Mouse (Mus musculus): ENCODE measurements around the gene Lxn. TPM values are rescaled to one million over a fixed set of nuclear protein-coding genes. Genes with fewer than 3 reads are reported as not detected.
A peak's percentile ranks its signal among the peaks of the same experiment; 100 is the strongest.

Gene Lxn
- total RNA-seq, 1 experiment = 6.3 TPM

GRCm38 (mm10) chr3:67429999-67430380, 33.7 kb downstream of the Lxn start, which contains the start of gene Gfm1:
Gene Gfm1 (plus strand): TSS chr3:67430096.
- Histone ChIP-seq H3K9me3 (ENCODE audit: control insufficient read depth, insufficient read depth, low read depth, low read length) (no peaks in the 10 kb centered on the region; the same call in 1 of the 2 replicates), H3K36me3 (ENCODE audit: control insufficient read depth, insufficient read depth, low read length, poor library complexity, severe bottlenecking) (peaks cover 11% of the 10 kb centered on the region; the same call in 1 of the 2 replicates), H3K27ac (ENCODE audit: insufficient read depth, low read depth, low read length, poor library complexity, severe bottlenecking) (no peak within 1 kb of the TSS), H3K9ac (ENCODE audit: insufficient read depth, low read depth, low read length, poor library complexity, severe bottlenecking) (peak within 1 kb of the TSS; percentile 89), H3K4me3 (ENCODE audit: insufficient read depth in 1 of 2, low read depth in 1 of 2, low read length in 2 of 2, poor library complexity in 1 of 2, severe bottlenecking in 1 of 2) (peak within 1 kb of the TSS; percentile 82 to 83), H3K4me1 (ENCODE audit: control insufficient read depth in 2 of 2, insufficient read depth in 2 of 2, low read length in 2 of 2, poor library complexity in 1 of 2) (peaks cover 0 to 2% of the 10 kb centered on the region in 2 experiments; a peak in 1 of 4 replicates)
- TF ChIP-seq ZNF384 (IDR thresholded peaks at IDR 0.05; ENCODE audit: low read depth, low read length) = 0 out of 2 replicates have a peak, but pooled peaks have one; percentile 10
- TF ChIP-seq ZC3H11A (IDR thresholded peaks at IDR 0.05; ENCODE audit: borderline replicate concordance, low read depth, low read length) = no peak
- TF ChIP-seq MAFK (IDR thresholded peaks at IDR 0.05; ENCODE audit: insufficient read depth, low read depth, low read length) = no peak
- 0 out of 2 replicates have a peak, but pooled peaks have one; percentile 46 for TF ChIP-seq HCFC1 (IDR thresholded peaks at IDR 0.05; ENCODE audit: borderline replicate concordance, insufficient read depth, low read length)
- in situ Hi-C loops (cut with MboI; ENCODE audit: low sequenced_read_pairs in 2 of 2, unreplicated experiment in 2 of 2) = no loop called here
- peak; percentile 86 for DNase-seq (ENCODE audit: low read depth, low spot score)

GRCm38 (mm10) chr3:67429338-67429998, 34.3 kb downstream of the Lxn start:
- peaks cover 9% of the 10 kb centered on the region; the same call in 1 of the 2 replicates for H3K36me3 ChIP-seq (ENCODE audit: control insufficient read depth, insufficient read depth, low read length, poor library complexity, severe bottlenecking)
- peak overlapping the region in 1 of 2 experiments; percentile 83; a peak in 2 of 4 replicates for H3K4me3 ChIP-seq (ENCODE audit: insufficient read depth in 1 of 2, low read depth in 1 of 2, low read length in 2 of 2, poor library complexity in 1 of 2, severe bottlenecking in 1 of 2)
- in situ Hi-C loops (cut with MboI; ENCODE audit: low sequenced_read_pairs in 2 of 2, unreplicated experiment in 2 of 2) = no loop called here
- H3K9me3 ChIP-seq (ENCODE audit: control insufficient read depth, insufficient read depth, low read depth, low read length) = no peaks in the 10 kb centered on the region; the same call in 1 of the 2 replicates
- TF ChIP-seq CHD2 (IDR thresholded peaks at IDR 0.05; ENCODE audit: low read depth, low read length) = no peak
- TF ChIP-seq MAFK (IDR thresholded peaks at IDR 0.05; ENCODE audit: insufficient read depth, low read depth, low read length) = 0 out of 2 replicates have a peak, but pooled peaks have one; percentile 29
- H3K4me1 ChIP-seq (ENCODE audit: control insufficient read depth in 2 of 2, insufficient read depth in 2 of 2, low read length in 2 of 2, poor library complexity in 1 of 2) = peaks cover 0 to 2% of the 10 kb centered on the region in 2 experiments; a peak in 1 of 4 replicates
- no peak overlapping the region for H3K27ac ChIP-seq (ENCODE audit: insufficient read depth, low read depth, low read length, poor library complexity, severe bottlenecking)
- no peak overlapping the region for H3K9ac ChIP-seq (ENCODE audit: insufficient read depth, low read depth, low read length, poor library complexity, severe bottlenecking)
- DNase-seq (ENCODE audit: low read depth, low spot score) = no peak

Other genes starting within 250 kb of the Lxn start
- 2.0 TPM in 2 replicates for gene Mlf1, start 89.8 kb downstream of the Lxn start, total RNA-seq (2012; rRNA removed)
- gene Gm17402, start 88.8 kb downstream of the Lxn start, total RNA-seq (2012; rRNA removed) = not detected in 2 replicates
- gene Gfm1, start 33.8 kb downstream of the Lxn start, total RNA-seq (2012; rRNA removed) = 88.2 and 89.2 TPM in 2 replicates
- gene Rarres1, start 51.6 kb upstream of the Lxn start, total RNA-seq (2012; rRNA removed) = 0.36 and 0.37 TPM in 2 replicates
- gene Mfsd1, start 118.8 kb upstream of the Lxn start, total RNA-seq (2012; rRNA removed) = 96.6 and 117 TPM in 2 replicates